Mouse (Mus musculus): ENCODE data around the gene Ldlrad1. TPM values are rescaled to one million over a fixed set of nuclear protein-coding genes. Genes with fewer than 3 reads are reported as not detected.
A peak's percentile ranks its signal among the peaks of the same experiment; 100 is the strongest.

Ldlrad1 gene
- total and polyA plus RNA-seq, 2 experiments = not detected

- Histone ChIP-seq H3K79me2 (ENCODE audit: control insufficient read depth, insufficient read depth, low read length) (peaks cover 18% of the 10 kb centered on the region; the same call in 1 of the 2 replicates), H3K27me3 (ENCODE audit: control insufficient read depth, insufficient read depth, low read length) (no peaks in the 10 kb centered on the region), H3K4me1 (ENCODE audit: control insufficient read depth, insufficient read depth, low read length) (peaks cover 32% of the 10 kb centered on the region), H3K36me3 (ENCODE audit: control insufficient read depth, insufficient read depth, low read length) (no peaks in the 10 kb centered on the region), H3K27ac (replicated peaks; ENCODE audit: insufficient read depth, low read depth, low read length) (no peak overlapping the region), H3K4me3 (ENCODE audit: insufficient read depth, low read depth, low read length) (no peak overlapping the region), H3K9ac (ENCODE audit: low read depth, low read length) (no peak overlapping the region)
- TF ChIP-seq CTCF (IDR thresholded peaks at IDR 0.05; ENCODE audit: low read depth, low read length) (no peak), POLR2A (IDR thresholded peaks at IDR 0.05; ENCODE audit: extremely low read depth, insufficient read depth, low read length) (no peak)
- WGBS = 67% methylated on average over 2 of the region's 2 CpGs
- no peak for DNase-seq (ENCODE audit: extremely low read depth, low read depth, low spot score)
Measured at GRCm38 (mm10) chr4:107249471-107249870, 40.5 kb downstream of the Ldlrad1 start.

DNA sequence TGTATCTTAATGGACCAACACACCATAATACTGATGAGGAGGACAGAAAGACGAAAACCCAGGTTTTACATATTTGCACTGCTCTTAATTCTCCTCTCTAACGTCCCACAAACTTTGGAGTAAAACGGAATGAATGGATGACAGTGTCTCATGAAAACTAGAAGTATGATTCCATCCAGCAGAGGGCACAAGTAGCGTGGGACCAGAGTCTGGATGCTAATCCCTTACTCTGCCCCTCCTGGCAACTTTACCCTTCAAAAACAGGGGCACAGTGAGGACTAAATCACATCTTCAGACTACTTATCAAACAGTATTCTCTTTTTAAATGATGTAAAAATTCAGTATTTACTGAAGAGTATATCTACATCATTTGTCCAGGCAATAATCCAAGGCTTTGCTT lies 41.5 kb downstream of the Ldlrad1 start:
- H3K4me1 ChIP-seq (ENCODE audit: control insufficient read depth, insufficient read depth, low read length) = peaks cover 29% of the 10 kb centered on the region
- H3K4me3 ChIP-seq (ENCODE audit: insufficient read depth, low read depth, low read length) = no peak overlapping the region
- no peak overlapping the region for H3K9ac ChIP-seq (ENCODE audit: low read depth, low read length)
- TF ChIP-seq POLR2A (IDR thresholded peaks at IDR 0.05; ENCODE audit: extremely low read depth, insufficient read depth, low read length) (no peak), CTCF (IDR thresholded peaks at IDR 0.05; ENCODE audit: low read depth, low read length) (peak; percentile 44; the same call in 1 of the 2 replicates)
- H3K79me2 ChIP-seq (ENCODE audit: control insufficient read depth, insufficient read depth, low read length) = peaks cover 19% of the 10 kb centered on the region; the same call in 1 of the 2 replicates
- H3K27ac ChIP-seq (replicated peaks; ENCODE audit: insufficient read depth, low read depth, low read length) = no peak overlapping the region
- H3K27me3 ChIP-seq (ENCODE audit: control insufficient read depth, insufficient read depth, low read length) = no peaks in the 10 kb centered on the region
- WGBS = 18% methylated on average over 4 of the region's 4 CpGs
- peak; percentile 43 for DNase-seq (ENCODE audit: extremely low read depth, low read depth, low spot score)
- H3K36me3 ChIP-seq (ENCODE audit: control insufficient read depth, insufficient read depth, low read length) = no peaks in the 10 kb centered on the region

- under 1% methylated on average over 11 of the region's 11 CpGs for WGBS
- no peaks in the 10 kb centered on the region for H3K27me3 ChIP-seq (ENCODE audit: control insufficient read depth, insufficient read depth, low read length)
- no peak for TF ChIP-seq CTCF (IDR thresholded peaks at IDR 0.05; ENCODE audit: low read depth, low read length)
- TF ChIP-seq POLR2A (IDR thresholded peaks at IDR 0.05; ENCODE audit: extremely low read depth, insufficient read depth, low read length) = no peak
- no peaks in the 10 kb centered on the region for H3K36me3 ChIP-seq (ENCODE audit: control insufficient read depth, insufficient read depth, low read length)
- peaks cover 20% of the 10 kb centered on the region for H3K4me1 ChIP-seq (ENCODE audit: control insufficient read depth, insufficient read depth, low read length)
- H3K79me2 ChIP-seq (ENCODE audit: control insufficient read depth, insufficient read depth, low read length) = peaks cover 19% of the 10 kb centered on the region; the same call in 1 of the 2 replicates
- H3K27ac ChIP-seq (replicated peaks; ENCODE audit: insufficient read depth, low read depth, low read length) = no peak overlapping the region
- no peak for DNase-seq (ENCODE audit: extremely low read depth, low read depth, low spot score)
- peak overlapping the region; percentile 85 for H3K9ac ChIP-seq (ENCODE audit: low read depth, low read length)
- peak overlapping the region; percentile 79 for H3K4me3 ChIP-seq (ENCODE audit: insufficient read depth, low read depth, low read length)
Measured at GRCm38 (mm10) chr4:107252522-107252921, 43.5 kb downstream of the Ldlrad1 start.

GRCm38 (mm10) chr4:107253125-107254091 lies 44.4 kb downstream of the Ldlrad1 start, which contains the start of the genes Lrrc42 and Hspb11:
TSS of gene Lrrc42 (minus strand) at chr4:107253532.
TSS of gene Hspb11 (plus strand) at chr4:107253593.
- peaks cover 18% of the 10 kb centered on the region for H3K4me1 ChIP-seq (ENCODE audit: control insufficient read depth, insufficient read depth, low read length)
- peak; percentile 86 for DNase-seq (ENCODE audit: extremely low read depth, low read depth, low spot score)
- WGBS = 1% methylated on average over 97 of the region's 101 CpGs
- no peaks in the 10 kb centered on the region for H3K27me3 ChIP-seq (ENCODE audit: control insufficient read depth, insufficient read depth, low read length)
- H3K36me3 ChIP-seq (ENCODE audit: control insufficient read depth, insufficient read depth, low read length) = no peaks in the 10 kb centered on the region
- H3K4me3 ChIP-seq (ENCODE audit: insufficient read depth, low read depth, low read length) = peak within 1 kb of the TSS; percentile 79
- peak; percentile 45 for TF ChIP-seq CTCF (IDR thresholded peaks at IDR 0.05; ENCODE audit: low read depth, low read length)
- TF ChIP-seq POLR2A (IDR thresholded peaks at IDR 0.05; ENCODE audit: extremely low read depth, insufficient read depth, low read length) = peak; percentile 48; the same call in 1 of the 2 replicates
- peaks cover 19% of the 10 kb centered on the region; the same call in 1 of the 2 replicates for H3K79me2 ChIP-seq (ENCODE audit: control insufficient read depth, insufficient read depth, low read length)
- H3K27ac ChIP-seq (replicated peaks; ENCODE audit: insufficient read depth, low read depth, low read length) = peak within 1 kb of the TSS; percentile 82
- H3K9ac ChIP-seq (ENCODE audit: low read depth, low read length) = peak within 1 kb of the TSS; percentile 99

GRCm38 (mm10) chr4:107254414-107254813 lies 45.4 kb downstream of the Ldlrad1 start:
- Histone ChIP-seq H3K4me3 (ENCODE audit: insufficient read depth, low read depth, low read length) (peak overlapping the region; percentile 79; the same call in 1 of the 2 replicates), H3K79me2 (ENCODE audit: control insufficient read depth, insufficient read depth, low read length) (peaks cover 17% of the 10 kb centered on the region; the same call in 1 of the 2 replicates), H3K9ac (ENCODE audit: low read depth, low read length) (no peak overlapping the region), H3K27ac (replicated peaks; ENCODE audit: insufficient read depth, low read depth, low read length) (no peak overlapping the region), H3K4me1 (ENCODE audit: control insufficient read depth, insufficient read depth, low read length) (peaks cover 13% of the 10 kb centered on the region), H3K36me3 (ENCODE audit: control insufficient read depth, insufficient read depth, low read length) (no peaks in the 10 kb centered on the region), H3K27me3 (ENCODE audit: control insufficient read depth, insufficient read depth, low read length) (no peaks in the 10 kb centered on the region)
- WGBS = 56% methylated on average over 3 of the region's 3 CpGs
- TF ChIP-seq CTCF (IDR thresholded peaks at IDR 0.05; ENCODE audit: low read depth, low read length) (no peak), POLR2A (IDR thresholded peaks at IDR 0.05; ENCODE audit: extremely low read depth, insufficient read depth, low read length) (no peak)
- no peak for DNase-seq (ENCODE audit: extremely low read depth, low read depth, low spot score)

All from liver, adult 2 months (tissue).